Mouse (Mus musculus) liver, adult 2 months (tissue): ENCODE measurements around the gene Psenen.

ENCODE experiments used
- CTCF ChIP-seq: fragments of 200-500 bp; IDR thresholded peaks from 2 replicates; pipeline ENCODE4 v1.5.1; 2011; ENCODE audit warnings: low read depth, low read length, control low read depth
- POLR2A ChIP-seq: fragments of 200-500 bp; IDR thresholded peaks from 2 replicates; pipeline ENCODE4 v1.6.1; 2011; ENCODE audit warnings: low read length, control low read depth; ENCODE audit not compliant: insufficient read depth; ENCODE audit errors: extremely low read depth

DNA sequence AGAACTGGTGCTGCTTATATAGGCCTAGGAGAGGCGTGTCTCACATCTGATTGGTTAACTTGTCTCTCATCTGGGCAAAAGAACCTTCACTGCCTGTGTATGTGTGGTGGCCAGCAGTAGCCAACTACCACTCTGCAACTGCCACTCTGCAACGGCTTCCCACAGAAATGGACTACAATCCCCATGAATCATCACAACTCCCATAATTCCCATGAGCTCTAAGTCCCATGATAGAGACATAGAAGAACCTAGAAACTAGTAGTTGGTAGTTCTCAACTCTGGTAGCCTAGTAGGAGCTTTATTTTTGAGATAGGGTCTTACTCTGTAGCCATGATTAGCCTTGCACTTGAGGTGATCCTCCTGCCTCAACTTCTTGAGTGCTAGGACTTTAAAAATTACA is 13.5 kb downstream of the Psenen start:
- no peak for TF ChIP-seq CTCF
- TF ChIP-seq POLR2A = no peak
